Mouse (Mus musculus) yolk sac, embryonic 10.5 days (tissue): ENCODE measurements around the gene Taf13.
"Not testable (repeated sequence)": the region's sequence is repeated elsewhere in the genome, so short reads cannot be mapped to it uniquely, and the experiment has no call there.

Experiments used
- DNase-seq: peaks from one replicate; pipeline ENCODE4 v3.0.0-alpha.2; 2017; ENCODE audit warnings: low spot score

The Taf13 gene

DNA sequence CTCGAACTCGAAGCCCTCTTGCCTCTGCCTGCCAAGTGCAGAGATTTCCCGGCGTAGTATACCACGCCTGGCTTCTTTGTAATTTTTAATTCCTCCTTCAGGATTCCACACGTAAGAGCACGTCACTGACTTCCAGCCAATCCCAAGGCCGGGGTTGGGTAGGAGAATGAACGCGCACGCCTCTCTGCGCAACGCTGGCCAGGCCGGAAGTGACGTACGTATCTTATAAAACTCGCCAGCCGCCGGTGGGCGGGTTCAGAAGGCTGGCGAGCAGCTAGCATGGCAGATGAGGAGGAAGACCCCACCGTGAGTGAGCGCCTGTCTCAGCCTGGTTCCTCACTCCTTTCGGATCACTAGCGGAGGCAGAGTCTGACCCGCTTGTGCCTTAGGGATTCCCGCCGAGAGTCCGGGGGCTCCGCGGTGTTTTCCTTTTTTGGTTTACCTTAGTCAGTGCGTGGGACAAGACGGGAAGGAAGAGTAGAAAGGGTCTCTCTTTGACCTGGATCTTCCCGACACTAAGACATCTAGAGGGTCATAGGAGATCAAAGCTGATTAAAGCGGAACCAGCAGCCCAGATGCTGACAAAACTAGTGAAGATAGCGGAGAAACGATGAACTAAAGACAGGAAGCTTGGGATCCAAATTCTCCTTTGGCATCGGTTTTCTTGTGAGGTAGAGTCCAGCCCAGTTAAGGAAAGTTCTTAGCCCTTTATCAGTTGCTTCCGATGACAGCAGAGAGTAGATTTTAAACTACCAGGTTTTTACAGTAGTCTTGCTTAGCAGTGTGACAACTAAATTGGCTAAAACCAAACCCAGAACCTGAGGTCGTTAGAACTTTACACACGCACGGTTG lies at the start of gene Taf13:
TSS of gene Taf13 (plus strand) at position 256 of the 852 bp plus-strand sequence.
- peak; percentile 94 for DNase-seq

DNA sequence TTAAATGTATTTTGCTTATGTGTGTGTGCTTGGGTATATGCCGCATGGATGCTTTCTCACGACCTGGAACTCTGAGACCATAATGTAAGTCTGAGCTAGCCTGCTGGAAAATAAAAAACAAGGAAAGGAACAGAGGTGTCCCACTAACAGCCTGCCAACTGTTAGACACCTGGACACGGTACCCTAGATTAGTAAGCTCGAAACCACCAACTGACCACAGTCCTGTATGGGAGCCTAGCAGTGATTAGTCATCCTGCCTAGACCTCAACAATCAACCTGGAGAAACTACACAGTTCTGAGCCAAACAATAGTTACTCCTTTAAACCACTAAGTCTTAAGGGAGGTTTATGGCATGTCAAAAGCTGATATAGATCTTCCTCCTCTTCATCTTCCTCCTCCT lies 48.1 kb upstream of the Taf13 start:
- no peak for DNase-seq

DNA sequence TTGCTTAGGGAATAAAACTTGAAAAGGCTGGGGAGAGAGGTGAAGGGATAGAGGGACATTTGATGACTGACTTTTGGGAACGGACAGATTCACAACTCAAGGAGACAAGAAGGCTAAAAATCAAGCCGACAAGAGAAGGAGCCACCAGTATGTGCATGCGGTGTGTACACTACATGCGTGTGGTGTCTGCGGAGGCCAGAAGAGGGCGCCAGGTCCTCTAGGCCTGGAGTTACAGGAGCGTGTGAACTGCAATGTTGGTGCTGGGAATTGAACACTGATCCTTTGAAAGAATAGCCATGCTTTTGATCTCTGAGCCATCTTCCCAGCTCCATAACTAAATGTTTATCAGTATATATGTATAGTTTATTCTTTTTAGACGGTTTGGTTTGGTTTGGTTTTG lies 43.0 kb upstream of the Taf13 start:
- no peak for DNase-seq

DNA sequence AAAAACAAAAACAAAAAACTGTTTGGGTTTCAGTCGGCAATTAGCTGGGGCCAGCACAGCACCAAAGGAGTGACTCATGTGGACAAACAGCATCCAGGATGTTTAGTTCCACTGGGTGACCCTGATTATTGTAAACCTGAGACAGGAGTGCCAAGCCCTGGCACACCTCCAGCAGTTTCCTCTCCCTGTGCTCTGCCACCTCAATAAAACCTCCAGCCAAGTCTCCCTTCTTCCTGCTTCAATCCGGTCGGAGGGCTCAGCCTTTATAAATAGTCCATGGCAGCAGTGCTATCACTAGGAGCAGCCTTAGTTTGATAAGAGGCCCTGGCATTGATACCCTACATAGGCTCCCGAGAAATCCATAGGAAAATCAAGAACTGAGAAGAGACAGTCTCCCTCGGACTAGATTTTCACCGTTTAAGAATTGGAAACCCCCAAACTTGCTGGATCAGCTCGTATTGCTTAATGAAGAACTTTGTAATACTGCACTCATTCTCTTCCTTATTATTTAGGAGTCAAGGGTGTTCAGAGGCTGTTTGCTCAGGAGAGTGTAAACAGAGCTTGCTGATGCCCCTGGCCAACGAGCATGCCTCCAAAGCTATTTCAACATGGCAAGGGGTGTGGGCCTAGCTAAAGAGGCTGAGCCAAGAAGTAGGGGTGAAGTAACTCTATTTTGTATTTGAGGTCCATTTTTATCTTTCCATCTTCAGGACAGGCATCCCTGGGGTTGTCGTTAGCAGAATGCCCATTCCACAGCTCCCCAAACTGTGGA lies 38.2 kb upstream of the Taf13 start:
- DNase-seq = no peak

DNA sequence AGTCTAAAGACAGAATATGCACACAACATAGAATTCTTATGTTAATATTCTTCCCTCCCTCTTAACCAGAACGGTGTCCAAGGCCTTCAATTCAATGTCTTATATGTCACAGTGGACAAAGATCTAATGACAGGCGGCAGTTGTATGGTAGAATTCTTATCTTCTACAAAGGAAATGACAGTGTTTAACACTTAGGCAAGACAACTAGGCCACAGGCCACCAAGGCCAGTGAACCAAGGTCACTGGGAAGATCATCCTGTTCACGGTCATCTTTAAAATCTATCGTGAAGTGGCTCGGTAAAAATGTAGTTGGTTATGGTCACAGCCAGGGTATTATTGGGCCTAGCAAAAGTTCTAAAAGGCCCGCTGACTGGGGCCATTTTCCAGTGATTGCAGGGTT lies 37.5 kb upstream of the Taf13 start, which contains the start of gene 1700013F07Rik:
TSS of gene 1700013F07Rik (plus strand) at position 200 of the 400 bp plus-strand sequence.
- DNase-seq = no peak

DNA sequence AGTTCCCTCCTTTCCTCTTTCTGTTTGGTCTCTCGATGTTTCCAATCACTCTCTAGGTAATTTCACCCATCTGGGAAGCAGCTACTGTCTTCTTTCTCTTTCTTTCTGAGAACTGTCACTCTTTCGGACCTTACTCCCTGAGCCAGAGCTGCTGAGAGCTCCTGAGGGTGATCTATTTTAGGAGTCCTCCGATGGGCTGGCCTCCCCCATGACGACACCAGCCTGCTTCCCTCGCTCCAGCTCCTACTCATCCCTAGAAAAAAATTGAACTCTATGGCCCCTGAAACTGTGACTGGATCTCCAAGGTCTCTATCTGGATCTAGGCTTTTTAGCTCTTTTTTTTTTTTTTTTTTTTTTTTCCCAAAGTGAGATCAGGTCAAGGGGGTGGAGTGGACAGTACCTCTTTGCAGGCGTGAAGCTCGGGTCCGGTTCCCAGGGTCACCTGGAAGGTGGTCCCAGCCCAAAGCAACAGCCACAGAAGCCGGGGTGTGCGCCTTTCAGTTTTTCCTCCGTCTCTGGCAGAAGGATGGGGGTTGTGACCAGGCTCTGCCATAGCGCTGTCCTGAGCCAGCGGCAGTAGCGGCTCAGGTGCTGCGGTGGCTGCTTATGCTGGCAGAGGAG lies 35.5 kb upstream of the Taf13 start:
- no peak for DNase-seq

DNA sequence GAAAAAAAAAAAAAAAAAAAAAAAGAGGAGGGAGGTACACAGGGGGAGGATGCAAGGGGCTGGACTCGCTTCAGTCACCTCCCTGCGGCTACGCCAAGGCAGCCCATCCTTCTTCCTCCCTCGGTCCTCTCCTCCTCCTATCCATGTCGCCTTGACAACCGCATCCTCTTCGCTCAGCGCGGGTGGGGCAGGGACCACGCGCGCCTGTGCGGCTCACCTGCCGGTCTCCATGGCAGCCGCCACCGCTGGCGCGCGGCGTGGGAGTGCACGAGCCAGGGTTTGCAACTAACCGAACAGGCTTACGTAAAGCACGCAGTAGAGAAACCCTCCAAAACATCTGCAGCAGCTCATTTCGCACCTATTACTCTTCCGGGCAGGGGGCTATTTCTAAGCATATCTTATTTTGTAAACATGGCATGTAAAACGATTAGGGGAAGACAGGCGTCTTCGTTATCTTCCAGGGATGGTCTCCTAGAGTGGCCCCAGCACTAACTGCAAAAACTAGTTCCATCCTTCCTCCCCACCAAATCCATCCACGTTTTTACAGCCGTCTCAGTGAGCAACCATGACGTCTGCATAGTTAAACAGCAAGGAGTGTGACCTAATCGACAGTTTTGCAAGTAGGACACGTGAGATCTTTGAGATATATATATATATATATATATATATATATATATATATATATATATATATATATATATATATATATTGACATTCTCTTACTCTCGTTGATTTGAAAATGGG lies 34.8 kb upstream of the Taf13 start, which contains the start of gene 5330417C22Rik:
TSS of gene 5330417C22Rik (minus strand) at position 20 of the 744 bp plus-strand sequence.
- no peak for DNase-seq

DNA sequence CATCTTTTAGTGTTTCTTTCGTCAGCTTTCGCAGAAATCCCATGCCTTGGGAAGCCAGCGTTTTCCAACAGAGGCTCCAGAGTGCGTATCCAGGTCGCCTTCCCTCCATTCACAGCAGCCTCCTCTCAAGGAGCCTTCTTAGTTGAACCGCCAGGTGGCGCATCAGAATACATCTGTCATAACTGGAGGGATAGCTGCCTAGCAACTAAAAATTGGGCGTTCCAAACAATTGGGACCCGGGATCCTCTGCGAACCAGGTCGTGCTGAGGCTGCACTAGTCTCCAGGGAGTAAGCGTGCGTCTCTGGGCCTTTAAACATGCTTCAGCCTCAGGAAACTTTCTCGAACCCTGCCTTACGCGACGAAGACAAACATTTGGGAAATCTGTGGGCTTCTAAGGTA lies 34.2 kb upstream of the Taf13 start:
- DNase-seq = peak; percentile 50

DNA sequence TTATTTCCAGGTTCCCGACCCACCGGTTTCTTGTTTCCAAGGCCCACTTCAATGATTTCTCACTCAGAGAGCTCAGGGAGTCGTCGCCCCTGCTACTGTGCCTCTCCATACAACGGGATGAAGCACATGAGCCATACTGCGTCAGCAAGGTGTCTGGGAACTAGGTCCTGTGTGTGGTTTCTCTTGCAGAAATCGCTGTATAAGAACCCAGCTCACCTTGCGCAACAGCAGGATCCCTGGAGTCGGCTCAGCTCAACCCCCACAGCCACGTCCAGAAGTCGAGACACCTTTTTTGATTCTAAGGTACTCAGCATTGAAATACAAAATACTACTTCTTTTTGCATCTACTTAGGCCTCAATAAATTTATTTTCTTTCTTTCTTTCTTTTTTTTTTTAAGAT lies 29.2 kb upstream of the Taf13 start:
- no peak for DNase-seq

DNA sequence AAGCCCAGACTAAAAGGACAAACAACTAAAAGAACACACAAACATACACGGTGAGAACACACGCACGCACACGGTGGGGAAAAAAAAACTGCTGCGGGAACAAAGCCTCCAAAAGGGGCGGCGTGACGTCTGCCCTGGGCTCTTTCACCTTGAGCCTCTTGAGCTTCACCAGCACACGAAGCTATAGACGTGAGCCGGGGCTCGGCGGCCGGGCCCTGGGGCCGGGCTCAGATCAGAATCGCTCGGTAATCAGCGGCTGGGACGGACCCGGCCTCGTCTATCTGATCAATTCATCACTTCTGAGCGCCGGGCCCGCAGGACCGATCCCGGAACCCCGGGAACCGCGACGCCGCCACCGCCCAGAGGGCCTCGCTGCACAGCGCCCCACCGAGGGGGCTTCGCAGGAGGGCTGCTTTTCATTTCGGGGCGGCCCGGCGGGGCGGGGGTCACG lies 17.4 kb upstream of the Taf13 start:
- no peak for DNase-seq

DNA sequence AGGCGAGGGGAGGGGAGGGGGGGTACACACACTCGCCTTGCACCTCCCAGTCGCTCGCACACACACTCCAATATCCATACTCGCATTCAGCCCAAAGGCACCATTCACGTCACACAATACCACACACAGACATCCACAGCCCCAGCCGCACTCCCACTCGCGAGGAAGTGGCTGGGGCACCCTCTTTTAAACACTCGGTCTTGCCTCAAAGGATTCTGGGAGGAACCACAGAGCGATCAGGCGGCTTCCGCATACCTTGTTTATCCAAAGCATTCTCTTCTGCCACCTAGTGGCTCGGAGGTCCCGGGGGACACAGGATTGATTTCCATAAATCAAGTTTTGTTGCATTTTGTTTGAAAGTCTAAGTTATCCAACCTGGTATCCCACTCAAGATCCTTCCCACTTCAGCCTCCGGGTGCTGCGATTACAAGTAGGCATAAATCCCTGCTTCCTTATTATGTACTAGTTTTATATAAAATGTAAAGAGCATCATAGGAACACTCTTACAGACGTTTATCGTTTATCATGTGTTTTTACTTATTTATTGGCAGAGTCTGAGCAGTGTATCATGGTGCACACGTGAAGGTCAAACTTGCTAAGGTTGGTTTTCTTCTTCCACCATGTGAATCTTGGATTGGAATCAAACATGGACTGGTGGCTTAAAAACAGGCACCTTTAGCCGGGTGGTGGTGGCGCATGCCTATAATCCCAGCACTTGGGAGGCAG lies 16.7 kb upstream of the Taf13 start:
- peak; percentile 87 for DNase-seq

DNA sequence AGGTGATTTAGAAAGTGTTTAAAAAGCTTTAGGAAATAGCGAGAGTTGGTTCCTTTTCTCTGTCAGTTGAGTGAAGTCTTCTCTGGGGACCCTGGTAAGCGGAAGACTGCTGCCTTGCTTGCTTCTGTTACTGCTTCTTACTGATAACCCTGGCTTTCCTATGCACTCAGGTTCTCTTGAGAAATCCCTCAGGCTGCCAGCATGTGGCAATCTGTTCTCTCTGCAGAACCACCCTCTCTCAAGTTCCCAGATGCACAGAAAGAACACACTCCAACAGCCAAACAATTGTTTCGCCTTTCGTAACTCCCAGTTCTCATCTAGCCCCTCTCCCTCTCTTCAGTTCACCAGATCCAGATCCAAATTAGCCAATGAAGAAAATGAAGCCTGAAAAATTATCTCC lies 13.6 kb upstream of the Taf13 start:
- DNase-seq = no peak

DNA sequence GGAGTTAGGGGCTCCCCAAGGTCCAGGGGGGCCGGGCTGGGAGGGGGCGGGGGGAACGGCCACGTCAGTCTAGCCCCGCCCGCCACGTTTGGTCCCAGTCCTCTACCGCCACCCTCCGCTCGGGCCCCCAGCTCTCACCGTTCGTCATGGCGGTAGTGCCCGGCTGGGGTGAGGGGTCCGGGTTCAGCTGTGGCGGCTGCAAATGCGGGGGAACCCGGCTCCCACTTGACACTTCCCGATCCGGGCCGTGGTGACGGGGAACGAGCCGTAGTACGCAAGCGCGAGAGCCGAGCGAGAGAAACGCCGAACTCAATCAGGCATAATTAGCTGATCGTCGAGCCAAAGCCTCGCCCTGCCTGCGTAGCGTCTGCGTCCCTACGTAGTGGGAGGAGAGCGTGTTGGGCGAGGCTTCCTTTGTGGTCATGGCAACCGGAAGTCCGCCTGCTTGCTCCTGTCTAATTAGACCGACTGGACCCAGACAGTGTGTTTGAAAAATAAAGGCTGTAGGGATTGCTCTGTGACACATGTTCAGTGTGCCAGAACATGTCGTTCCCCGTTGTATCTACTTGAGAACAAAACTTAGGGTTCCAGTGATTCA lies 9.3 kb upstream of the Taf13 start, which contains the start of gene Tmem167b:
TSS of gene Tmem167b (minus strand) at position 334 of the 598 bp plus-strand sequence.
- DNase-seq = peak; percentile 96

DNA sequence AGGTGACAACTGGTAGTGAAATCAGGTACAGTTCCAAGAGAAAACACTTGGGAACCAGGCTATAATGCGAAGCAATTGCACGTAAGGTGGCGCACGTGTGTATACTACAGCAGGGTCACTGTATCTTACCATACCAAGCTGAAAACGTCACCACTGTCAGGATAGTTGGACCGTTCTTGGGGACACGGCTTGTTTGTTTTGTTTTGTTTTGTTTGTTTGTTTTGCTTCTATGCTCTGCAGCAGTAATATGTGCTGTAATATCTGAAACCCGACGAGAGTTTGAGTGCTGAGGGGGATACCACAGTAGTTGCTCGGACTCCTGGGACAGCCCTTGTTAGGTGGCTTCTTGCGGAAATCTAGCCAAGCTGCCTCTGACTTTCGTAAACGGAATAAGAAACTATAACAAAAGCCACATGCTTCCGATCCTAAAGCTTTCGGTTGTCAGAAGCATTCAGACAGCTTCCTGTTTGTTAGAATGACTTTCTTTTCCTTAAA lies 8.7 kb upstream of the Taf13 start:
- DNase-seq = no peak

DNA sequence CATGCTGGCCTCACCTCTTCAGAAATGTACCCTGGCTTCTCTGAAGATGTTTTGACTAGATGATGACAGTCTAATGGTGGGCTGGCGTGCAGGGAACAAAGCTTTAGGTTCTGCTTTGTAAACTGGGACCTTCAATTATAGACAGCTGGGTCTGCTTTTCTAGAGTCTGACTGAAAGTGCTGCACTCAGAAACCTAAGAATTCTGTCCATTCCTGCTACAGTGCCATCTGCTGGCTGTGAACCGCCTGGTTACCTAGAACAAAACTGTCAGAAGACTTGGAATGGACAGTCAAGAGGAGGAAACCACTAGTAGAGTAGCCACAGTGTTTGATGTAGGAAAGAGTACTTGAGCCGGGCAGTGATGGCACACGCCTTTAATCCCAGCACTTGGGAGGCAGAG lies 8.2 kb upstream of the Taf13 start:
- DNase-seq = peak; percentile 66

DNA sequence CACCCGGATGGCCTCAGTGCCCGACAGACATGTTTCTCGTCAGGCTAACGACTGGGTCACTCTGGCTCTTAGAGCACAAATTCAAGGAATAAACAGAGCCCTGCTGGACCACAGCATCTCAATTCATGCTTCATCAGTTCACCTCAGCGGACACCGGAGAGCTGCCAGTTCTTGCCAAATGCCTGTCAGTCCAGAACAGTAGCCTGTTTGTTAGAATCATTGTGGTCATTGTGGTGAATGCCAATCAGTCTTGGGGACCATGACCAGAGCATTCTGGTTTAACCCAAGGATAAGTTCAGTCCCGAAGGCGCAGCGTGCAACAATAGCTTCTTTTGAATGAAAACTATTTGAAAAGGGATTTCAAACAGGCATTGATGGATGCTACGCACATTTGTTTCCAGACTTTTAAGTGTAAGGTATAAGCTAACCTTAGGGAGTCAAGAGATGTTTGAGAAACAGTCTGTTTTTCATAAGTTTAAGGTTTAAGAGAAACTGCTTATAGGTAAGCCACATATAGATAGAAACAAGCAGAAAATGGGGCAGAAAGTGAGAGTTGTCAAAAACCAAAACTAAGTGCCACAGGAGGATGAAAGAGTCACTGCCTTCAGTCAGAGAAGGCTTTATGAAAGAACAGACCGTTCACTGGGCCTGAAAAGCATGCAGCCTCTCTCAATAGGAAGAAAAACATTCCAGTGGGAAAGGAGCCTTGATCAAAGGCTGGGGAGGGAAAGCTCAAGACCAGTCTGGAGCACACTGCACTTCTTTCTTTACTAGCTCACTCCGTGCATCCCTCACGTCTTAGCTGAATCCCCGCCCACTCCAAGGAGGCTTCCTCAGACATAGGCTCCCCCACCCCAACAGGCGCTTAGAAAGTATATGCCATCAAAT lies 3.3 kb upstream of the Taf13 start:
- DNase-seq = no peak

DNA sequence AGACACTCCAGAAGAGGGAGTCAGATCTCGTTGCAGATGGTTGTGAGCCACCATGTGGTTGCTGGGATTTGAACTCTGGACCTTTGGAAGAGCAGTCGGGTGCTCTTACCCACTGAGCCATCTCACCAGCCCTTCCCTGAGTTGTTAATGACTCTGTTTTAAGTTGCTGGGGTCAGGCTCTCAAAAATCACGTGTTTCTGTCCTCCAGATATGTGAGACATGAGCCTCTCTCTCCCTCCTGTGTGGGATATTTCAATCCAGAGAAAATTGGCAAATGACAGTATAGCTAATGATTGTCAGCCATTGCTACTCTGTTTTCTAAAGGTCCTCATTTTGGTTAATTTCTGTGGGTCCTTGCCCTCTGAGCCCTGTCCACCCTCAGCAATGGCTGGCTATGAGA lies 1.9 kb upstream of the Taf13 start:
- DNase-seq = not testable (repeated sequence)

DNA sequence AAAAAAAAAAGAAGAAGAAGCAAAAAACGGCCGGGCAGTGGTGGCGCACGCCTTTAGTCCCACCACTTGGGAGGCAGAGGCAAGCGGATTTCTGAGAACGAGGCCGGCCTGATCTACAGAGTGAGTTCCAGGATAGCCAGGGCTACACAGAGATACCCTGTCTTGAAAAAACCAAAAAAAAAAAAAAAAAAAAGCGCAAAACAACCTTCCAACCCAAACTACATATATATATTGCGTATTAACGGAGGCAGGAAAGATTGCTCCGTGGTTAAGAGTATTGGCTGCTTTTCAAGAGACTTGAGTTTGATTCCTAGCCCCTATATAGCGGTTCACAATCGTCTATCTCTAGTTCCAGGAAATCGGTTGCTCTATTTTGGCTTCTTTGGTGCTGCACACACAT lies 685 bp upstream of the Taf13 start:
- no peak for DNase-seq

DNA sequence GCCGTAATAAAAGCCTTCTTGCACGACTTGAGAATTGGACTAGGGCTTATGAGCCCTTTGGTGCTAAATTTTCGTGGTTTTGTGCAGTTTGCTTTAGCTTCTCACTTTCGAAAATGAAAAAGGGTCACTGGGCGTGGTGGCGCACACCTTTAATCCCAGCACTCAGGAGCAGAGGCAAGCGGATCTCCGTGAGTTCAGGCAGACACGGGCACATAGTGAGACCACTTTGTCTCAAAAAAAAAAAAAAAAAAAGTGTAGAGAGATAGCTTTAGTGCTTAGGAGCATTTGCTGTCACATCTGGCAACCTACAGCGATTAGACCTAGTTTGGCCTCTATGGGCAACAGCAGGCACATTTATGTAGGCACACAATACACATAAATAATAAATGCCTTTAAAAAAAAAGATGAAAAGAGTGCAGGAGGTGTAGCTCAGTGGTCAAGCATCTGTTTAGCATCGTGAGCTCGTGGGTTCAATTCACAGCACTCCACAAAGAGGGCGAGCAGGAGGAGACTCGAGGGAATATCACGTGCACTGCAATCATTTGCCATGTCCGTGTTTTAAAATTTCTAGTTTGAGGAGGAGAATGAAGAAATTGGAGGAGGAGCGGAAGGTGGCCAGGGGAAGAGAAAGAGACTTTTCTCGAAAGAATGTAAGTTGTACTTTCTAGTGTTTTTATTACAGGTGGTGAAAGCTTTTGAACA lies 962 bp downstream of the Taf13 start:
- no peak for DNase-seq
